In the genomic region with DNA sequence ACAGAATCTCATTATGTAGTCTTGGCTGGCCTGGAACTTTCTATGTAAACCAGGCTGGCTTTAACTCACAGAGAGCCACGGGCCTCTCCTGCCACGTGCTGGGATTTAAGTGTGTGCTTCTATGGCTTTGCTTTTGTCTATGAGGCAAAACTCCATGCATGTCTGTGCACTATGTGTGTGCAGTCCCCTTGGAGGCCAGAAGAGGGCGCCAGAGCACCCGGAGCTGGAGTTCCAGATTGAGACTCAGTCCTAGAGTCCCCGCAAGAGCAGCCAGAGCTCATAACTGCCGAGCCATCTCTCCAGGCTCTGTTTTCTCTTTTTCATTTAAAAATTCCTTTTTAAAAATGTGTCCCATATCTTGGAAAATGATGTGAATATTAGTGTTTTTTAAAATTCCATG, we compare ENCODE assay signal across 14 mouse cellular contexts. TPM values are rescaled to one million over a fixed set of nuclear protein-coding genes. Genes with fewer than 3 reads are reported as not detected.
DNase-seq lines count a peak whose midpoint lies in the region; ATAC-seq and TF ChIP-seq lines count a peak whose summit lies in the region.
"Had no signal": no experiment of that assay in that cellular context is flagged by ENCODE, and none has a peak within 500 bp of the region (broad histone marks: within the 10 kb centered on the region; RNA-seq: fewer than 3 reads in every experiment).

No protein-coding gene starts in this region.

- peak; percentile 36 to 56 for DNase-seq in cerebellum, postnatal 10 days
- DNase-seq in cerebellum, postnatal 36 days = no peak
- no peak for DNase-seq in lung, embryonic 14.5 days
- no peak for DNase-seq in lung, postnatal 4 days
- DNase-seq in ES-CJ7 (ENCODE audit: low read depth, low spot score) = peak; percentile 76
- DNase-seq in induced T-regulatory cell, adult 2 months (ENCODE audit: low read depth) = peak; percentile 53
- DNase-seq: layer of hippocampus, adult 9-11 months had no signal

- H3K4me3 ChIP-seq in lung, embryonic 14.5 days (ENCODE audit: low read depth, low read length) = no peak overlapping the region
- no peak overlapping the region for H3K4me3 ChIP-seq in kidney, embryonic 15.5 days (replicated peaks)
- H3K4me3 ChIP-seq: heart, embryonic 10.5 days; limb, embryonic 13.5 days; stomach, embryonic 15.5 days had no signal

- no peak overlapping the region for H3K27ac ChIP-seq in lung, embryonic 14.5 days (ENCODE audit: low read depth)
- no peak overlapping the region for H3K27ac ChIP-seq in kidney, embryonic 15.5 days
- H3K27ac ChIP-seq: heart, embryonic 10.5 days; limb, embryonic 13.5 days; stomach, embryonic 15.5 days had no signal

- no peaks in the 10 kb centered on the region for H3K9me3 ChIP-seq in lung, embryonic 14.5 days (ENCODE audit: low read depth, low read length)
- H3K9me3 ChIP-seq in kidney, embryonic 15.5 days (replicated peaks) = no peaks in the 10 kb centered on the region
- H3K9me3 ChIP-seq: limb, embryonic 13.5 days; stomach, embryonic 15.5 days had no signal

- WGBS in lung, embryonic 14.5 days = 78% methylated on average over 6 of the region's 6 CpGs
- WGBS in kidney, embryonic 15.5 days = 85% methylated on average over 6 of the region's 6 CpGs

- no peak for ATAC-seq in lung, embryonic 14.5 days (ENCODE audit: insufficient read depth)
- ATAC-seq in frontal cortex, adult (ENCODE audit: low TSS enrichment) = no peak
- no peak for ATAC-seq in kidney, embryonic 15.5 days (replicated peaks; ENCODE audit: low FRiP score)
- ATAC-seq: forebrain, embryonic 16.5 days had no signal

- no peak overlapping the region for H3K9ac ChIP-seq in lung, embryonic 14.5 days
- H3K9ac ChIP-seq in kidney, embryonic 15.5 days = no peak overlapping the region
- H3K9ac ChIP-seq: limb, embryonic 13.5 days; stomach, embryonic 15.5 days had no signal

- no peaks in the 10 kb centered on the region for H3K4me1 ChIP-seq in lung, embryonic 14.5 days (ENCODE audit: insufficient read depth)
- peaks cover 51% of the 10 kb centered on the region for H3K4me1 ChIP-seq in kidney, embryonic 15.5 days

- H3K27me3 ChIP-seq in lung, embryonic 14.5 days (ENCODE audit: insufficient read depth, low read length) = no peaks in the 10 kb centered on the region
- H3K27me3 ChIP-seq in kidney, embryonic 15.5 days = no peaks in the 10 kb centered on the region
- H3K27me3 ChIP-seq: limb, embryonic 13.5 days; stomach, embryonic 15.5 days had no signal

- H3K4me2 ChIP-seq in lung, embryonic 14.5 days = no peak overlapping the region
- H3K4me2 ChIP-seq in kidney, embryonic 15.5 days = no peak overlapping the region
- H3K4me2 ChIP-seq: limb, embryonic 13.5 days; midbrain, embryonic 11.5 days; stomach, embryonic 15.5 days had no signal

- H3K36me3 ChIP-seq in lung, embryonic 14.5 days (ENCODE audit: insufficient read depth) = no peaks in the 10 kb centered on the region
- H3K36me3 ChIP-seq in kidney, embryonic 15.5 days = peaks cover 11% of the 10 kb centered on the region

- peak; percentile 51 for TF ChIP-seq CTCF in lung, embryonic 14.5 days (IDR thresholded peaks at IDR 0.05; ENCODE audit: low read depth)

RNA-seq across cellular contexts. Expression of gene Itpr3, which starts 20.8 kb away (rescaled TPM):
- 5.1 and 5.8 TPM in 2 replicates for polyA plus RNA-seq in lung, embryonic 14.5 days (2014; fragmentation: Nextera tagmentation; extraction: Ambion mirVana)
- polyA plus RNA-seq in kidney, embryonic 15.5 days (2015; fragmentation: Nextera tagmentation; extraction: Ambion mirVana) = 7.4 and 8.3 TPM in 2 replicates

RNA-seq across cellular contexts. Expression of gene Bak1, which starts 49.1 kb away (rescaled TPM):
- 12.0 and 13.8 TPM in 2 replicates for polyA plus RNA-seq in lung, embryonic 14.5 days (2014; fragmentation: Nextera tagmentation; extraction: Ambion mirVana)
- 7.1 and 8.5 TPM in 2 replicates for polyA plus RNA-seq in kidney, embryonic 15.5 days (2015; fragmentation: Nextera tagmentation; extraction: Ambion mirVana)

RNA-seq across cellular contexts. Expression of gene Uqcc2, which starts 55.8 kb away (rescaled TPM):
- polyA plus RNA-seq in lung, embryonic 14.5 days (2014; fragmentation: Nextera tagmentation; extraction: Ambion mirVana) = 309 and 315 TPM in 2 replicates
- polyA plus RNA-seq in kidney, embryonic 15.5 days (2015; fragmentation: Nextera tagmentation; extraction: Ambion mirVana) = 297 and 300 TPM in 2 replicates

Comparison
In these comparisons a context has a peak if more than half of its experiments do, and no peak if none do; other contexts are left out.
1. DNase-seq: peak in cerebellum, postnatal 10 days (2 of 2), ES-CJ7 (single experiment) and induced T-regulatory cell, adult 2 months (single experiment); none in cerebellum, postnatal 36 days (0 of 2), lung, embryonic 14.5 days (single experiment) and lung, postnatal 4 days (0 of 2).